Comparison of ENCODE assay signal across 8 mouse cellular contexts in the genomic region with DNA sequence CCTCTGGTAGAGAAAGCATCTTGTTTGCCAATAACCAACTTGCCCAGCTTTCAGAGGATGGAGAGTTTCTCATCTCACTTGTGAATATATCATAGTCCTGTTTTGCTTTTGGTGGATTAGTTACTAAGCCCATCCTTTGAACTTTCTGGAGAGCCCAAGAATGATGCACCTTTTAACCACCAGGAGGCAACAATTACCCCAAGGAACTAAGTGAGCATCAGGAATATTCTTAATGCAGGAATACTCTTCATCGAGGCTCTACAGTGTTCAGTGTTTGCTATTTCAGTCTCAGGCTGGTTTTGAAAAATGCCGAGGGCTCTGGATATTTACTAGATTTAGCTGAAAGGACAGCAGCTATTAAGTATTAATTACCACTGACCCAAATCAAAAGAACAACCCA. TPM values are rescaled to one million over a fixed set of nuclear protein-coding genes. Genes with fewer than 3 reads are reported as not detected.
DNase-seq lines count a peak whose midpoint lies in the region; ATAC-seq and TF ChIP-seq lines count a peak whose summit lies in the region.
"Had no signal": no experiment of that assay in that cellular context is flagged by ENCODE, and none has a peak within 500 bp of the region (broad histone marks: within the 10 kb centered on the region; RNA-seq: fewer than 3 reads in every experiment).

No protein-coding gene starts in this region.

- no peaks in the 10 kb centered on the region for H3K4me1 ChIP-seq in kidney, adult 2 months (ENCODE audit: control insufficient read depth, insufficient read depth, low read length)

- DNase-seq in kidney, adult 2 months, result peak; percentile 43
- no peak for DNase-seq in kidney, adult 18-20 months
- peak; percentile 46 for DNase-seq in MN1 (ENCODE audit: low spot score)
- peak; percentile 27 for DNase-seq in lung, postnatal 14 days
- DNase-seq in layer of hippocampus, postnatal 10 days (ENCODE audit: low spot score in 2 of 2), result no peak
- DNase-seq in urinary bladder, adult 18-20 months (ENCODE audit: low spot score in 2 of 2), result no peak

- no peak overlapping the region for H3K4me3 ChIP-seq in kidney, adult 2 months (ENCODE audit: insufficient read depth, low read depth, low read length)

- peaks cover 2% of the 10 kb centered on the region; the same call in 1 of the 2 replicates for H3K36me3 ChIP-seq in kidney, adult 2 months (ENCODE audit: control insufficient read depth, insufficient read depth, low read length)

- 0 out of 2 replicates have a peak, but pooled peaks have one; percentile 3 for TF ChIP-seq CTCF in kidney, adult 2 months (conservative IDR thresholded peaks at IDR 0.05; ENCODE audit: insufficient read depth, insufficient read length, low read depth, low read length)

- no peak for TF ChIP-seq POLR2A in kidney, adult 2 months (IDR thresholded peaks at IDR 0.05; ENCODE audit: low read depth, low read length)

- 26% methylated on average over 2 of the region's 2 CpGs for WGBS in kidney, adult 2 months

- ATAC-seq in CD4-positive, CD25-positive, alpha-beta regulatory T cell, adult 4 months, result peak; percentile 81
- ATAC-seq: hindbrain, embryonic 16.5 days had no signal

- no peak overlapping the region for H3K27ac ChIP-seq in kidney, adult 2 months (ENCODE audit: insufficient read depth, low read depth, low read length)

- no peaks in the 10 kb centered on the region for H3K27me3 ChIP-seq in kidney, adult 2 months (replicated peaks; ENCODE audit: control insufficient read depth, insufficient read depth, low read length)

RNA-seq across cellular contexts. Expression of a gene that starts 26.0 kb away (rescaled TPM):
- polyA plus RNA-seq in kidney, adult 2 months (2012; rRNA removed), result 125 and 126 TPM in 2 replicates
- 10 to 100 TPM; 75.1 to 88.5 TPM for polyA plus RNA-seq in CD4-positive, CD25-positive, alpha-beta regulatory T cell, adult 4 months (2017; shearing (Covaris generic))
- 100 to 1,000 TPM; 358 to 363 TPM for total RNA-seq in layer of hippocampus, postnatal 10 days (2021)

RNA-seq across cellular contexts. Expression of a gene that starts 26.1 kb away (rescaled TPM):
- 0.23 and 0.27 TPM in 2 replicates for polyA plus RNA-seq in kidney, adult 2 months (2012; rRNA removed)
- polyA plus RNA-seq in CD4-positive, CD25-positive, alpha-beta regulatory T cell, adult 4 months (2017; shearing (Covaris generic)), result 1 to 10 TPM; 2.0 to 2.8 TPM
- 1 to 10 TPM in 1 of 2 experiments, under 1 TPM in 1; 0.87 to 1.1 TPM for total RNA-seq in layer of hippocampus, postnatal 10 days (2021)

Comparison
In these comparisons a context has a peak if more than half of its experiments do, and no peak if none do; other contexts are left out.
1. DNase-seq: peak in kidney, adult 2 months (single experiment), MN1 (single experiment) and lung, postnatal 14 days (single experiment); none in kidney, adult 18-20 months (single experiment), layer of hippocampus, postnatal 10 days (0 of 2) and urinary bladder, adult 18-20 months (0 of 2).